Mouse (Mus musculus) midbrain, postnatal 0 days (tissue): ENCODE data around the gene Vps51. TPM values are rescaled to one million over a fixed set of nuclear protein-coding genes. Genes with fewer than 3 reads are reported as not detected.
"Not testable (repeated sequence)": the region's sequence is repeated elsewhere in the genome, so short reads cannot be mapped to it uniquely, and the experiment has no call there.

Source experiments
- ATAC-seq: fragments of 200-750 bp; cut with Nextera tagmentation; 2 replicates; pipeline ENCODE4 v1.8.0; 2017; ENCODE audit warnings: moderate number of reproducible peaks, mild to moderate bottlenecking, moderate TSS enrichment, moderate library complexity; ENCODE audit not compliant: low FRiP score
- DNase-seq: peaks from one replicate; pipeline ENCODE4 v3.0.0-alpha.2; 2015; ENCODE audit warnings: low spot score
- H3K27ac ChIP-seq: fragments of 300-500 bp; sonication (generic); 2 replicates; pipeline ENCODE4 v1.5.1; 2014; ENCODE audit warnings: low read depth, mild to moderate bottlenecking, low read length, mixed read lengths
- H3K27me3 ChIP-seq: fragments of 300-500 bp; sonication (generic); 2 replicates; pipeline ENCODE4 v1.6.1; 2014; ENCODE audit warnings: low read length, control low read depth, mixed read lengths; ENCODE audit not compliant: insufficient read depth
- H3K36me3 ChIP-seq: fragments of 300-500 bp; sonication (generic); 2 replicates; pipeline ENCODE4 v1.6.1; 2014; ENCODE audit warnings: low read length, control low read depth, mixed read lengths; ENCODE audit not compliant: insufficient read depth
- H3K4me1 ChIP-seq: fragments of 300-500 bp; sonication (generic); 2 replicates; pipeline ENCODE4 v1.6.1; 2014; ENCODE audit warnings: mild to moderate bottlenecking, control low read depth, antibody characterized with exemption, low read length, mixed read lengths; ENCODE audit not compliant: insufficient read depth
- H3K4me2 ChIP-seq: fragments of 300-500 bp; sonication (generic); 2 replicates; pipeline ENCODE4 v1.6.1; 2014; ENCODE audit warnings: low read depth, mild to moderate bottlenecking, low read length, mixed read lengths; ENCODE audit not compliant: poor library complexity, severe bottlenecking
- H3K4me3 ChIP-seq: fragments of 300-500 bp; sonication (generic); 2 replicates; pipeline ENCODE4 v1.5.1; 2014; ENCODE audit warnings: low read depth, mild to moderate bottlenecking, low read length, moderate library complexity
- H3K9ac ChIP-seq: fragments of 300-500 bp; sonication (generic); replicated peaks from 2 replicates; pipeline ENCODE4 v1.6.1; 2014; ENCODE audit warnings: mild to moderate bottlenecking, low read length, moderate library complexity, mixed read lengths; ENCODE audit not compliant: poor library complexity, severe bottlenecking
- H3K9me3 ChIP-seq: fragments of 300-500 bp; sonication (generic); 2 replicates; pipeline ENCODE4 v1.6.1; 2016; ENCODE audit warnings: low read length, control low read depth
- CTCF ChIP-seq: IDR thresholded peaks from 2 replicates; pipeline ENCODE4 v1.5.1; 2016; ENCODE audit warnings: antibody characterized with exemption, mild to moderate bottlenecking
- WGBS: fragments of 180-500 bp; shearing (Covaris S2); extraction: QIAGEN DNeasy Blood & Tissue Kit; methylation state at CpG from one replicate; pipeline ENCODE4 v1.1.7; 2014; 5-methylcytosine and 5-hydroxymethylcytosine counted together
- polyA plus RNA-seq: library from polyadenylated mRNA; unstranded; fragments of >200 nt; fragmentation: Nextera tagmentation; extraction: Ambion mirVana; gene quantifications from 2 replicates; pipeline ENCODE4 v1.2.1, GENCODE M21; 2015
- total RNA-seq: library from RNA; depleted of rRNA; stranded (reverse); fragments of >200 nt; gene quantifications from 2 replicates; pipeline ENCODE4 v1.2.3, GENCODE M21; 2014

The Vps51 gene
- total and polyA plus RNA-seq, 2 experiments from 2014 or later, result 92.4 to 95.7 TPM

- Histone ChIP-seq H3K4me1 (peaks cover 10% of the 10 kb centered on the region), H3K9ac (peak overlapping the region; percentile 80; the same call in 1 of the 2 replicates), H3K27me3 (no peaks in the 10 kb centered on the region), H3K4me3 (peak overlapping the region; percentile 65), H3K27ac (no peak overlapping the region), H3K9me3 (no peaks in the 10 kb centered on the region), H3K4me2 (peak overlapping the region; percentile 97), H3K36me3 (peaks cover 48% of the 10 kb centered on the region)
- DNase-seq (no peak), ATAC-seq (no peak)
- TF ChIP-seq CTCF, result no peak
- 86% methylated on average over 8 of the region's 8 CpGs for WGBS
Observed at GRCm38 (mm10) chr19:6047899-6048166, 29.2 kb downstream of the Vps51 start.

- Histone ChIP-seq H3K27ac (peak overlapping the region; percentile 97), H3K27me3 (no peaks in the 10 kb centered on the region), H3K9me3 (no peaks in the 10 kb centered on the region), H3K9ac (peak overlapping the region; percentile 80), H3K36me3 (peaks cover 43% of the 10 kb centered on the region), H3K4me2 (peak overlapping the region; percentile 97), H3K4me1 (peaks cover 10% of the 10 kb centered on the region), H3K4me3 (peak overlapping the region; percentile 65)
- 2% methylated on average over 42 of the region's 44 CpGs for WGBS
- TF ChIP-seq CTCF, result 0 out of 2 replicates have a peak, but pooled peaks have one; percentile 7
- ATAC-seq (peak; percentile 12; the same call in 1 of the 2 replicates), DNase-seq (no peak)
Observed at GRCm38 (mm10) chr19:6047154-6047898, 29.7 kb downstream of the Vps51 start.

- H3K27ac ChIP-seq, result peak within 1 kb of the TSS; percentile 97
- ATAC-seq, result peak; percentile 89
- no peaks in the 10 kb centered on the region for H3K9me3 ChIP-seq
- TF ChIP-seq CTCF, result no peak
- peak within 1 kb of the TSS; percentile 80 for H3K9ac ChIP-seq
- H3K27me3 ChIP-seq, result no peaks in the 10 kb centered on the region
- WGBS, result under 1% methylated on average over 65 of the region's 65 CpGs
- DNase-seq, result peak; percentile 97
- peaks cover 10% of the 10 kb centered on the region for H3K4me1 ChIP-seq
- H3K4me3 ChIP-seq, result peak within 1 kb of the TSS; percentile 65
- peak within 1 kb of the TSS; percentile 97 for H3K4me2 ChIP-seq
- peaks cover 35% of the 10 kb centered on the region for H3K36me3 ChIP-seq
Observed at GRCm38 (mm10) chr19:6046294-6047153, 30.5 kb downstream of the Vps51 start, which contains the start of gene Syvn1. Syvn1 (plus strand) TSS chr19:6046576.

DNA sequence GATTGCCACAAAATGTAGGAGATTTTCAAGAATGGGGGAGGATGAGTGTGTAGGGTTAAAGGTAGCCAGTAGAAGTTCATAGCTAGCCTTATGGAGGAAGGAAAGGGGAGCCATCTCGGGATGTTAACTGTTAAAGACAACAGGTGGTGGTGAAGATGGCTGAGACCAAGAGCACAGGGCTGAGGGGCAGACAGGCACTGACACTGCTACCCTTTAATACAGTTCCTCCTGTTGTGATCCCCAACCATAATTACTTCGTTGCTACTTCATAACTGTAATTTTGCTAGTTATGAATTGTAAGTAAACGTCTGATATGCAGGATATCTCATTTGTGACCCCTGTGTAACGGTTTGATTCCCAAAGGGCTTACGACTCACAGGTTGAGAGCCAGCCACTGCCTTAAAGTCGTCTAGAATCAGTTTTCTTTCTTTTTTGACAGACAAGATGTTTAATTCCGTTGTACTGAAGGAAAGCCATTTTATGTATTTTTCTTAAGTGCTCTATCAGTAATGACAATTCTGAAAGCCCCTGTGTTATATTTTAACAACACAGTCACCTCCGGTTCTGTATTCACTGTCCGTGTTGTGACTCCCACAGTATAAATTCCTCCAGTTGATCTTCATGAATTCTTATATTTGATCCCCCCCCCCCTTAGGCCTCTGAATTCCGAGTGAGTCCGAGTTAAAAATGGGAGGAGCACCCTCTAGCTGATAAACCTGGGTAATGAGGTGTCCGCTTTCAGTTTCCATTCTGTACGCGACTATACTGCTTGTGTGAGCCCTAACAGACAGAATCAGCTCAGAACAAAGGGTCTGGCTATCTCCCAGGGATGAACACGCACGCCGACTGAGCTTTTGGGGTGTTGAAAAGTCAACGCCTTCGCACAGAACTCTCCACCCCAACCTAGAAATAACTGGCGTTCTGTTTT, 31.4 kb downstream of the Vps51 start:
- Histone ChIP-seq H3K27ac (peak overlapping the region; percentile 97), H3K4me3 (peak overlapping the region; percentile 65), H3K4me1 (peaks cover 10% of the 10 kb centered on the region), H3K4me2 (peak overlapping the region; percentile 97), H3K36me3 (peaks cover 26% of the 10 kb centered on the region), H3K27me3 (no peaks in the 10 kb centered on the region), H3K9ac (peak overlapping the region; percentile 80), H3K9me3 (no peaks in the 10 kb centered on the region)
- DNase-seq (peak; percentile 65), ATAC-seq (peak; percentile 17)
- WGBS, result 16% methylated on average over 20 of the region's 20 CpGs
- TF ChIP-seq CTCF, result peak; percentile 55

DNA sequence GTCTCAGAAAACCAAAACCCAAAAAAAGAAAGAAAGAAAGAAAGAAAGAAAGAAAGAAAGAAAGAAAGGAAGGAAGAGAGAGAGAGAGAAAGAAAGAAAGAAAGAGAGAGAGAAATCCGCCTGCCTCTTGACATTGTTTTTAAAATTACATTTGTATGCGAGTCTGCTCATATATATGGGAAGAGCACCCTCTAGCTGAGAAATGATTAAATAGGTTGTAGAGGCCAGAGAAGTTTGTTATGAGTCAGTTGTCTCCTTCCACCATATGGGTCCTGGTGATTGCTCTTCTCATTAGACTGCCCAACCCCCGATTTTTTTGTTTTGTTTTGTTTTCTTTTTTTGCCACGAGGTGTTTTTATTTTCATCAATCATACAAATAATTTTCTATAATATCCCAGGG, 32.9 kb downstream of the Vps51 start:
- not testable (repeated sequence) for H3K4me3 ChIP-seq, H3K27ac ChIP-seq, H3K4me2 ChIP-seq, H3K9ac ChIP-seq, H3K27me3 ChIP-seq, H3K9me3 ChIP-seq, ATAC-seq
- DNase-seq, result peak; percentile 67
- Histone ChIP-seq H3K36me3 (peaks cover 10% of the 10 kb centered on the region), H3K4me1 (peaks cover 10% of the 10 kb centered on the region)
- peak; percentile 74 for TF ChIP-seq CTCF
- WGBS, result 58% methylated on average over 4 of the region's 4 CpGs
